Mouse (Mus musculus) megakaryocyte, adult 5-6 weeks (primary cell): ENCODE data around the gene Ccdc163. TPM values are rescaled to one million over a fixed set of nuclear protein-coding genes. Genes with fewer than 3 reads are reported as not detected.
"Not testable (repeated sequence)": the region's sequence is repeated elsewhere in the genome, so short reads cannot be mapped to it uniquely, and the experiment has no call there.

ENCODE experiments used
- ATAC-seq: 2 replicates; pipeline ENCODE4 v1.8.0; 2016; ENCODE audit warnings: mild to moderate bottlenecking, inconsistent platforms; ENCODE audit not compliant: poor library complexity, severe bottlenecking
- total RNA-seq, 2 experiments: library from RNA; stranded (forward) in 1 of 2; stranded (reverse) in 1 of 2; fragments of 153-499, 151-499 nt in 1 of 2; fragments of 221-1000, 200-1000 nt in 1 of 2; gene quantifications; 2 replicates each; pipeline versions ENCODE4 v1.2.3 to v1.2.4; 2015 to 2017

Gene Ccdc163
- total RNA-seq (2015) (34.7 and 36.2 TPM in 2 replicates), total RNA-seq (2017) (19.2 and 23.4 TPM in 2 replicates)

GRCm38 (mm10) chr4:116708201-116708764, at the start of gene Ccdc163, which contains the start of gene Mmachc:
Gene Ccdc163, plus strand, starts transcription at chr4:116708509.
Gene Mmachc, minus strand, starts transcription at chr4:116708406.
- ATAC-seq, result peak; percentile 96

GRCm38 (mm10) chr4:116659474-116659873, 48.8 kb upstream of the Ccdc163 start:
- ATAC-seq, result no peak

GRCm38 (mm10) chr4:116659916-116660315, 48.4 kb upstream of the Ccdc163 start:
- ATAC-seq, result not testable (repeated sequence)

GRCm38 (mm10) chr4:116660829-116661228, 47.5 kb upstream of the Ccdc163 start:
- no peak for ATAC-seq

GRCm38 (mm10) chr4:116661998-116662397, 46.3 kb upstream of the Ccdc163 start:
- no peak for ATAC-seq

- no peak for ATAC-seq
Measured at GRCm38 (mm10) chr4:116666625-116667024, 41.7 kb upstream of the Ccdc163 start.

- ATAC-seq, result peak; percentile 87
Measured at GRCm38 (mm10) chr4:116668145-116668544, 40.2 kb upstream of the Ccdc163 start.

- ATAC-seq, result no peak
Measured at GRCm38 (mm10) chr4:116669291-116669690, 39.0 kb upstream of the Ccdc163 start.

GRCm38 (mm10) chr4:116672785-116673184, 35.5 kb upstream of the Ccdc163 start:
- ATAC-seq, result peak; percentile 90

GRCm38 (mm10) chr4:116674761-116675160, 33.5 kb upstream of the Ccdc163 start:
- ATAC-seq, result not testable (repeated sequence)

GRCm38 (mm10) chr4:116676027-116676426, 32.3 kb upstream of the Ccdc163 start:
- no peak for ATAC-seq

GRCm38 (mm10) chr4:116677808-116678207, 30.5 kb upstream of the Ccdc163 start:
- ATAC-seq, result no peak

GRCm38 (mm10) chr4:116679141-116679540, 29.2 kb upstream of the Ccdc163 start:
- ATAC-seq, result no peak

GRCm38 (mm10) chr4:116680521-116680920, 27.8 kb upstream of the Ccdc163 start:
- ATAC-seq, result not testable (repeated sequence)

GRCm38 (mm10) chr4:116683957-116684356, 24.4 kb upstream of the Ccdc163 start:
- ATAC-seq, result no peak

- ATAC-seq, result no peak
Measured at GRCm38 (mm10) chr4:116684665-116685064, 23.6 kb upstream of the Ccdc163 start.

GRCm38 (mm10) chr4:116685402-116686061, 22.8 kb upstream of the Ccdc163 start, which contains the start of gene Prdx1:
Gene Prdx1, plus strand, starts transcription at chr4:116685544.
- peak; percentile 91 for ATAC-seq

GRCm38 (mm10) chr4:116687041-116687440, 21.3 kb upstream of the Ccdc163 start:
- ATAC-seq, result no peak

GRCm38 (mm10) chr4:116689309-116689876, 18.9 kb upstream of the Ccdc163 start:
- ATAC-seq, result no peak

GRCm38 (mm10) chr4:116692146-116692545, 16.2 kb upstream of the Ccdc163 start:
- no peak for ATAC-seq

- ATAC-seq, result no peak
Measured at GRCm38 (mm10) chr4:116693785-116694184, 14.5 kb upstream of the Ccdc163 start.
